Mouse (Mus musculus): Measurements from ENCODE around the gene Gm10722.
"Not testable (repeated sequence)": the region's sequence is repeated elsewhere in the genome, so short reads cannot be mapped to it uniquely, and the experiment has no call there.

The Gm10722 gene

DNA sequence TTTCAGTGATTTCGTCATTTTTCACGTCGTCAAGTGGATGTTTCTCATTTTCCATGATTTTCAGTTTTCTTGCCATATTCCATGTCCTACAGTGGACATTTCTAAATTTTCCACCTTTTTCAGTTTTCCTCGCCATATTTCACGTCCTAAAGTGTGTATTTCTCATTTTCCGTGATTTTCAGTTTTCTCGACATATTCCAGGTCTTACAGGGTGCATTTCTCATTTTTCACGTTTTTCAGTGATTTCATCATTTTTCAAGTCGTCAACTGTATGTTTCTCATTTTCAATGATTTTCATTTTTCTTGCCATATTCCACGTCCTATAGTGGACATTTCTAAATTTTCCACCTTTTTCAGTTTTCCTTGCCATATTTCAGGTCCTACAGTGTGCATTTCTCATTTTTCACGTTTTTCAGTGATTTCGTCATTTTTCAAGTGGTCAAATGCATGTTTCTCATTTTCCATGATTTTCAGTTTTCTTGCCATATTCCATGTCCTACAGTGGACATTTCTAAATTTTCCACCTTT lies at the start of gene Gm10722:
Gene Gm10722 (plus strand): TSS at position 478 of the 528 bp plus-strand sequence.
- in situ Hi-C loops (cut with MboI; ENCODE audit: low pct_unique_long_range_greater_than_20kb in 1 of 2, low sequenced_read_pairs in 2 of 2, unreplicated experiment in 1 of 2): not testable (repeated sequence)

- in situ Hi-C loops (cut with MboI; ENCODE audit: low pct_unique_long_range_greater_than_20kb in 1 of 2, low sequenced_read_pairs in 2 of 2, unreplicated experiment in 1 of 2): not testable (repeated sequence)
Measured at GRCm38 (mm10) chr9:3001006-3001405, 284 bp downstream of the Gm10722 start.

GRCm38 (mm10) chr9:3001948-3002659 lies 1.4 kb downstream of the Gm10722 start:
- in situ Hi-C loops (cut with MboI; ENCODE audit: low pct_unique_long_range_greater_than_20kb in 1 of 2, low sequenced_read_pairs in 2 of 2, unreplicated experiment in 1 of 2): not testable (repeated sequence)

- in situ Hi-C loops (cut with MboI; ENCODE audit: low pct_unique_long_range_greater_than_20kb in 1 of 2, low sequenced_read_pairs in 2 of 2, unreplicated experiment in 1 of 2): not testable (repeated sequence)
Measured at GRCm38 (mm10) chr9:3002794-3003396, 2.2 kb downstream of the Gm10722 start, which contains the start of gene Gm11168. Gene Gm11168 (plus strand): TSS chr9:3003346.

DNA sequence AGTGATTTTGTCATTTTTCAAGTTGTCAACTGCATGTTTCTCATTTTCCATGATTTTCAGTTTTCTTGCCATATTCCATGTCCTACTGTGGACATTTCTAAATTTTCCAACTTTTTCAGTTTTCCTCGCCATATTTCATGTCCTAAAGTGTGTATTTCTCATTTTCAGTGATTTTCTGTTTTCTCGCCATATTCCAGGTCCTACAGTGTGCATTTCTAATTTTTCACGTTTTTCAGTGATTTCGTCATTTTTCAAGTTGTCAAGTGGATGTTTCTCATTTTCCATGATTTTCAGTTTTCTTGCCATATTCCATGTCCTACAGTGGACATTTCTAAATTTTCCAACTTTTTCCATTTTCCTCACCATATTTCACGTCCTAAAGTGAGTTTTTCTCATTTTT lies 5.5 kb downstream of the Gm10722 start:
- in situ Hi-C loops (cut with MboI; ENCODE audit: low pct_unique_long_range_greater_than_20kb in 1 of 2, low sequenced_read_pairs in 2 of 2, unreplicated experiment in 1 of 2): not testable (repeated sequence)

DNA sequence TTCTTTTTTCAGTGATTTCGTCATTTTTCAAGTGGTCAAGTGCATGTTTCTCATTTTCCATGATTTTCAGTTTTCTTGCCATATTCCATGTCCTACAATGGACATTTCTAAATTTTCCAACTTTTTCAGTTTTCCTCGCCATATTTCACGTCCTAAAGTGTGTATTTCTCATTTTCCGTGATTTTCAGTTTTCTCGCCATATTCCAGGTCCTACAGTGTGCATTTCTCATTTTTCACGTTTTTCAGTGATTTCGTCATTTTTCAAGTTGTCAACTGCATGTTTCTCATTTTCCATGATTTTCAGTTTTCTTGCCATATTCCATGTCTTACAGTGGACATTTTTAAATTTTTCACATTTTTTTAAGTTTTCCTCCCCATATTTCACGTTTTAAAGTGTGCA lies 5.9 kb downstream of the Gm10722 start:
- in situ Hi-C loops (cut with MboI; ENCODE audit: low pct_unique_long_range_greater_than_20kb in 1 of 2, low sequenced_read_pairs in 2 of 2, unreplicated experiment in 1 of 2): not testable (repeated sequence)

- in situ Hi-C loops (cut with MboI; ENCODE audit: low pct_unique_long_range_greater_than_20kb in 1 of 2, low sequenced_read_pairs in 2 of 2, unreplicated experiment in 1 of 2): not testable (repeated sequence)
Measured at GRCm38 (mm10) chr9:3007272-3007671, 6.5 kb downstream of the Gm10722 start.

DNA sequence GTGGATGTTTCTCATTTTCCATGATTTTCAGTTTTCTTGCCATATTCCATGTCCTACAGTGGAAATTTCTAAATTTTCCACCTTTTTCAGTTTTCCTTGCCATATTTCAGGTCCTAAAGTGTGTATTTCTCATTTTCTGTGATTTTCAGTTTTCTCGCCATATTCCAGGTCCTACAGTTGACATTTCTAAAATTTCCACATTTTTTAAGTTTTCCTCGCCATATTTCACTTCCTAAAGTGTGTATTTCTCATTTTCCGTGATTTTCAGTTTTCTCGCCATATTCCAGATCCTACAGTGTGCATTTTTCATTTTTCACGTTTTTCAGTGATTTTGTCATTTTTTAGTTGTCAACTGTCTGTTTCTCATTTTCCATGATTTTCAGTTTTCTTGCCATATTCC lies 8.6 kb downstream of the Gm10722 start:
- in situ Hi-C loops (cut with MboI; ENCODE audit: low pct_unique_long_range_greater_than_20kb in 1 of 2, low sequenced_read_pairs in 2 of 2, unreplicated experiment in 1 of 2): not testable (repeated sequence)

DNA sequence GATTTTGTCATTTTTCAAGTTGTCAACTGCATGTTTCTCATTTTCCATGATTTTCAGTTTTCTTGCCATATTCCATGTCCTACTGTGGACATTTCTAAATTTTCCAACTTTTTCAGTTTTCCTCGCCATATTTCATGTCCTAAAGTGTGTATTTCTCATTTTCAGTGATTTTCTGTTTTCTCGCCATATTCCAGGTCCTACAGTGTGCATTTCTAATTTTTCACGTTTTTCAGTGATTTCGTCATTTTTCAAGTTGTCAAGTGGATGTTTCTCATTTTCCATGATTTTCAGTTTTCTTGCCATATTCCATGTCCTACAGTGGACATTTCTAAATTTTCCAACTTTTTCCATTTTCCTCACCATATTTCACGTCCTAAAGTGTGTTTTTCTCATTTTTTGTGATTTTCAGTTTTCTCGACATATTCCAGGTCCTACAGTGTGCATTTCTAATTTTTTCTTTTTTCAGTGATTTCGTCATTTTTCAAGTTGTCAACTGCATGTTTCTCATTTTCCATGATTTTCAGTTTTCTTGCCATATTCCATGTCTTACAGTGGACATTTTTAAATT lies 11.4 kb downstream of the Gm10722 start:
- in situ Hi-C loops (cut with MboI; ENCODE audit: low pct_unique_long_range_greater_than_20kb in 1 of 2, low sequenced_read_pairs in 2 of 2, unreplicated experiment in 1 of 2): not testable (repeated sequence)

DNA sequence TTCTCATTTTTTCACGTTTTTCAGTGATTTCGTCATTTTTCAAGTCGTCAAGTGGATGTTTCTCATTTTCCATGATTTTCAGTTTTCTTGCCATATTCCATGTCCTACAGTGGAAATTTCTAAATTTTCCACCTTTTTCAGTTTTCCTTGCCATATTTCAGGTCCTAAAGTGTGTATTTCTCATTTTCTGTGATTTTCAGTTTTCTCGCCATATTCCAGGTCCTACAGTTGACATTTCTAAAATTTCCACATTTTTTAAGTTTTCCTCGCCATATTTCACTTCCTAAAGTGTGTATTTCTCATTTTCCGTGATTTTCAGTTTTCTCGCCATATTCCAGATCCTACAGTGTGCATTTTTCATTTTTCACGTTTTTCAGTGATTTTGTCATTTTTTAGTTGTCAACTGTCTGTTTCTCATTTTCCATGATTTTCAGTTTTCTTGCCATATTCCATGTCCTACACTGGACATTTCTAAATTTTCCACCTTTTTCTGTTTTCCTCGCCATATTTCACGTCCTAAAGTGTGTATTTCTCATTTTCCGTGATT lies 12.1 kb downstream of the Gm10722 start, which contains the start of gene Gm10721:
Gene Gm10721 (plus strand): TSS at position 408 of the 547 bp plus-strand sequence.
- in situ Hi-C loops (cut with MboI; ENCODE audit: low pct_unique_long_range_greater_than_20kb in 1 of 2, low sequenced_read_pairs in 2 of 2, unreplicated experiment in 1 of 2): not testable (repeated sequence)

GRCm38 (mm10) chr9:3015354-3015753 lies 14.6 kb downstream of the Gm10722 start, which contains the start of gene Gm10720:
Gene Gm10720 (plus strand): TSS chr9:3015654.
- in situ Hi-C loops (cut with MboI; ENCODE audit: low pct_unique_long_range_greater_than_20kb in 1 of 2, low sequenced_read_pairs in 2 of 2, unreplicated experiment in 1 of 2): not testable (repeated sequence)

- in situ Hi-C loops (cut with MboI; ENCODE audit: low pct_unique_long_range_greater_than_20kb in 1 of 2, low sequenced_read_pairs in 2 of 2, unreplicated experiment in 1 of 2): not testable (repeated sequence)
Measured at GRCm38 (mm10) chr9:3015896-3016295, 15.2 kb downstream of the Gm10722 start.

DNA sequence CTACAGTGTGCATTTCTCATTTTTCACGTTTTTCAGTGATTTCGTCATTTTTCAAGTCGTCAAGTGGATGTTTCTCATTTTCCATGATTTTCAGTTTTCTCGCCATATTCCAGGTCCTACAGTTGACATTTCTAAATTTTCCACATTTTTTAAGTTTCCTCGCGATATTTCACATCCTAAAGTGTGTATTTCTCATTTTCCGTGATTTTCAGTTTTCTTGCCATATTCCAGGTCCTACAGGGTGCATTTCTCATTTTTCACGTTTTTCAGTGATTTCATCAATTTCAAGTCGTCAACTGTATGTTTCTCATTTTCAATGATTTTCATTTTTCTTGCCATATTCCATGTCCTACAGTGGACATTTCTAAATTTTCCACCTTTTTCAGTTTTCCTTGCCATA lies 16.4 kb downstream of the Gm10722 start, which contains the start of gene Gm10719:
Gene Gm10719 (plus strand): TSS at position 301 of the 400 bp plus-strand sequence.
- in situ Hi-C loops (cut with MboI; ENCODE audit: low pct_unique_long_range_greater_than_20kb in 1 of 2, low sequenced_read_pairs in 2 of 2, unreplicated experiment in 1 of 2): not testable (repeated sequence)

GRCm38 (mm10) chr9:3018944-3019343 lies 18.2 kb downstream of the Gm10722 start:
- in situ Hi-C loops (cut with MboI; ENCODE audit: low pct_unique_long_range_greater_than_20kb in 1 of 2, low sequenced_read_pairs in 2 of 2, unreplicated experiment in 1 of 2): not testable (repeated sequence)

- in situ Hi-C loops (cut with MboI; ENCODE audit: low pct_unique_long_range_greater_than_20kb in 1 of 2, low sequenced_read_pairs in 2 of 2, unreplicated experiment in 1 of 2): not testable (repeated sequence)
Measured at GRCm38 (mm10) chr9:3019835-3020727, 19.4 kb downstream of the Gm10722 start.

GRCm38 (mm10) chr9:3022316-3023008 lies 21.7 kb downstream of the Gm10722 start:
- in situ Hi-C loops (cut with MboI; ENCODE audit: low pct_unique_long_range_greater_than_20kb in 1 of 2, low sequenced_read_pairs in 2 of 2, unreplicated experiment in 1 of 2): not testable (repeated sequence)

GRCm38 (mm10) chr9:3023312-3023984 lies 22.7 kb downstream of the Gm10722 start, which contains the start of gene Gm10718:
Gene Gm10718 (plus strand): TSS chr9:3023547.
- in situ Hi-C loops (cut with MboI; ENCODE audit: low pct_unique_long_range_greater_than_20kb in 1 of 2, low sequenced_read_pairs in 2 of 2, unreplicated experiment in 1 of 2): not testable (repeated sequence)

All from mouse embryonic stem cell (cell line).